Comparison of ENCODE assay signal across 9 mouse cellular contexts in the genomic region with DNA sequence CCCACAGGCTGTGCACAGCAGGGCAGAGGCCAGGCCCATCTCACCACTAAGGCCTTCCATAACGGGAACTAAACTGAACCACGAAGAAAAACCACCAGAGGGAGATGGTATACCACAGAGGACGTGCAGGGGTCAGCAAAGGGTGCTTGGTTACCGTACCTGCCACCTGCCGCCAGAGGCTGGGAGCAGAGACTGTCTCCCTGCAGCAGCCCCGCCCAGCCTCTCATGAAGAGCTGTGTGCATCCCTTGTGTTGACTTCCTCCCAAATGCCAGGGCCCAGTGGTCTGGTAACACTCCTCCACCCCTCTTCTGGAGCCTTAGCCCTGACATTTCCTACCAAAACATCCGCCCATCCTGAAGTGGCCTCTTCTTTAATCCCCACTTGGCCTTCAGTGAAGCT. TPM values are rescaled to one million over a fixed set of nuclear protein-coding genes. Genes with fewer than 3 reads are reported as not detected.
DNase-seq lines count a peak whose midpoint lies in the region; ATAC-seq and TF ChIP-seq lines count a peak whose summit lies in the region.
"Had no signal": no experiment of that assay in that cellular context is flagged by ENCODE, and none has a peak within 500 bp of the region (broad histone marks: within the 10 kb centered on the region; RNA-seq: fewer than 3 reads in every experiment).

No protein-coding gene starts in this region.

- H3K9ac ChIP-seq in lung, embryonic 14.5 days: no peak overlapping the region; the same call in 1 of the 2 replicates
- peak overlapping the region; percentile 5; the same call in 1 of the 2 replicates for H3K9ac ChIP-seq in hindbrain, embryonic 16.5 days (ENCODE audit: low read depth, low read length)
- H3K9ac ChIP-seq in neural tube, embryonic 14.5 days (replicated peaks; ENCODE audit: low read depth, low read length): no peak overlapping the region

- intact Hi-C loops in left cerebral cortex, postnatal 10 days (cut with DNase I): loop anchor here (5.0 kb wide), 1 partner anchor 58 kb away; no protein-coding TSS in a partner anchor

- H3K4me2 ChIP-seq in lung, embryonic 14.5 days: no peak overlapping the region
- H3K4me2 ChIP-seq in hindbrain, embryonic 16.5 days (ENCODE audit: low read length): peak overlapping the region; percentile 5; the same call in 1 of the 2 replicates
- no peak overlapping the region; the same call in 1 of the 2 replicates for H3K4me2 ChIP-seq in neural tube, embryonic 14.5 days (ENCODE audit: low read depth, low read length)

- 0 out of 2 replicates have a peak overlapping the region, but pooled peaks have one; percentile 24 for H3K27ac ChIP-seq in lung, embryonic 14.5 days (ENCODE audit: low read depth)
- no peak overlapping the region for H3K27ac ChIP-seq in hindbrain, embryonic 16.5 days (ENCODE audit: low read depth, low read length)
- H3K27ac ChIP-seq in neural tube, embryonic 14.5 days (ENCODE audit: low read depth, low read length): 0 out of 2 replicates have a peak overlapping the region, but pooled peaks have one; percentile 34

- H3K4me3 ChIP-seq in lung, embryonic 14.5 days (ENCODE audit: low read depth, low read length): no peak overlapping the region
- no peak overlapping the region for H3K4me3 ChIP-seq in hindbrain, embryonic 16.5 days (ENCODE audit: low read length)
- H3K4me3 ChIP-seq in neural tube, embryonic 14.5 days (ENCODE audit: low read depth, low read length): no peak overlapping the region

- no peak for ATAC-seq in lung, embryonic 14.5 days (ENCODE audit: insufficient read depth)
- no peak for ATAC-seq in hindbrain, embryonic 16.5 days
- ATAC-seq in neural tube, embryonic 14.5 days (ENCODE audit: low read depth): no peak

- TF ChIP-seq CTCF in lung, embryonic 14.5 days (IDR thresholded peaks at IDR 0.05; ENCODE audit: low read depth): peak; percentile 49

- 0 out of 2 replicates have a peak, but pooled peaks cover 3% of the 10 kb centered on the region for H3K36me3 ChIP-seq in lung, embryonic 14.5 days (ENCODE audit: insufficient read depth)
- no peaks in the 10 kb centered on the region for H3K36me3 ChIP-seq in hindbrain, embryonic 16.5 days (ENCODE audit: control insufficient read depth, insufficient read depth, low read length)
- H3K36me3 ChIP-seq in neural tube, embryonic 14.5 days (ENCODE audit: control insufficient read depth, insufficient read depth, low read length): no peaks in the 10 kb centered on the region

- 46% methylated on average over 7 of the region's 7 CpGs for WGBS in lung, embryonic 14.5 days
- WGBS in hindbrain, embryonic 16.5 days: 46% methylated on average over 7 of the region's 7 CpGs
- 62% methylated on average over 7 of the region's 7 CpGs for WGBS in neural tube, embryonic 14.5 days

- no peaks in the 10 kb centered on the region for H3K27me3 ChIP-seq in lung, embryonic 14.5 days (ENCODE audit: insufficient read depth, low read length)
- H3K27me3 ChIP-seq in hindbrain, embryonic 16.5 days (replicated peaks; ENCODE audit: control insufficient read depth, insufficient read depth, low read length): no peaks in the 10 kb centered on the region
- H3K27me3 ChIP-seq in neural tube, embryonic 14.5 days (ENCODE audit: control insufficient read depth, insufficient read depth, low read length): no peaks in the 10 kb centered on the region

- H3K9me3 ChIP-seq in lung, embryonic 14.5 days (ENCODE audit: low read depth, low read length): no peaks in the 10 kb centered on the region
- no peaks in the 10 kb centered on the region for H3K9me3 ChIP-seq in hindbrain, embryonic 16.5 days (ENCODE audit: control insufficient read depth, low read length)
- H3K9me3 ChIP-seq in neural tube, embryonic 14.5 days (ENCODE audit: control insufficient read depth, low read length): no peaks in the 10 kb centered on the region

- H3K4me1 ChIP-seq in lung, embryonic 14.5 days (ENCODE audit: insufficient read depth): peaks cover 59% of the 10 kb centered on the region
- peaks cover 75% of the 10 kb centered on the region for H3K4me1 ChIP-seq in hindbrain, embryonic 16.5 days (ENCODE audit: control insufficient read depth, insufficient read depth, low read depth, low read length)
- H3K4me1 ChIP-seq in neural tube, embryonic 14.5 days (ENCODE audit: control insufficient read depth, insufficient read depth, low read length): peaks cover 81% of the 10 kb centered on the region

- peak; percentile 23 for DNase-seq in adrenal gland, postnatal 10 days
- no peak for DNase-seq in adrenal gland, postnatal 4 days (ENCODE audit: low spot score in 2 of 2)
- DNase-seq in lung, embryonic 14.5 days: no peak
- DNase-seq in lung, postnatal 25 days (ENCODE audit: low spot score): no peak
- no peak for DNase-seq in urinary bladder, postnatal 36 days (ENCODE audit: low spot score in 2 of 2)
- DNase-seq in left cerebral cortex, postnatal 10 days (ENCODE audit: extremely low spot score in 1 of 2, low spot score in 2 of 2): no peak

RNA-seq across cellular contexts. Expression of a gene that starts 4.0 kb away (rescaled TPM):
- total RNA-seq in adrenal gland, postnatal 10 days (2021): 10 to 100 TPM; 53.4 to 62.7 TPM
- 10 to 100 TPM; 94.4 to 94.5 TPM for total RNA-seq in adrenal gland, postnatal 4 days (2021)
- polyA plus RNA-seq in lung, embryonic 14.5 days (2014; fragmentation: Nextera tagmentation; extraction: Ambion mirVana): 54.5 and 56.3 TPM in 2 replicates
- 37.6 and 50.0 TPM in 2 replicates for polyA plus RNA-seq in hindbrain, embryonic 16.5 days (2015; fragmentation: Nextera tagmentation; extraction: Ambion mirVana)
- 47.6 and 56.4 TPM in 2 replicates for polyA plus RNA-seq in neural tube, embryonic 14.5 days (2014; fragmentation: Nextera tagmentation; extraction: Ambion mirVana)
- total RNA-seq in left cerebral cortex, postnatal 10 days (2021): 10 to 100 TPM; 46.6 to 48.1 TPM

RNA-seq across cellular contexts. Expression of a gene that starts 48.8 kb away (rescaled TPM):
- total RNA-seq in adrenal gland, postnatal 10 days (2021): under 1 TPM in 1 of 2 experiments, not detected in 1; 0.42 TPM
- 1,000 to 10,000 TPM in 1 of 2 experiments, 1 to 10 TPM in 1; 1.1 to 5,957 TPM for total RNA-seq in adrenal gland, postnatal 4 days (2021)
- not detected in 2 replicates for polyA plus RNA-seq in lung, embryonic 14.5 days (2014; fragmentation: Nextera tagmentation; extraction: Ambion mirVana)
- polyA plus RNA-seq in hindbrain, embryonic 16.5 days (2015; fragmentation: Nextera tagmentation; extraction: Ambion mirVana): not detected in 2 replicates
- not detected in 2 replicates for polyA plus RNA-seq in neural tube, embryonic 14.5 days (2014; fragmentation: Nextera tagmentation; extraction: Ambion mirVana)
- total RNA-seq in left cerebral cortex, postnatal 10 days (2021): not detected
- total RNA-seq: layer of hippocampus, adult 18-20 months had no signal
